Mouse (Mus musculus): ENCODE data around the gene Pax2. TPM values are rescaled to one million over a fixed set of nuclear protein-coding genes. Genes with fewer than 3 reads are reported as not detected.

Gene Pax2
- polyA plus RNA-seq, 1 experiment from 2014 or later = not detected

DNA sequence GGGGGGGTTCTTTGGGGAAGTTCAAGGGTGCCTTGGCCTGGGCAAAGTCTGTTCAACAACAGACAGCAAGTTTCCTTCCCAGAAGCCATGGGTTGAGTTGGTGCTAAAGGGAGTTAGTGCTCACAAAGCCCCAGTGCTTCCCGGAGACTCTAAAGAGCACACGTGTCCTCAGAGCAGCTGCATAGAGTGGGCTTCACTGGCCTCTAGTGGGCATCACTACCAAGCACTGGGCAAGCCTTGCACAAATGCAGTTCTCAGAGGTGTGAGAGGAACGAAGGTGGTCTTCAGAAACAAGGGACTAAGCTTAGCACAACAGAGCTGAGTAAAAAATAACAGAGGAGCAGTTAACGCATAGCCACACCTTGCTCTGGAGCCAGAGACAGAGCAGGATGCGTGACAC is 66.5 kb downstream of the Pax2 start:
- peaks cover 67% of the 10 kb centered on the region for H3K27me3 ChIP-seq
- WGBS (ENCODE audit: insufficient replicate concordance) = 52% methylated on average over 5 of the region's 5 CpGs
- no peak overlapping the region for H3K27ac ChIP-seq (replicated peaks)
- H3K4me1 ChIP-seq (replicated peaks) = no peaks in the 10 kb centered on the region
- no peak overlapping the region for H3K4me2 ChIP-seq
- no peaks in the 10 kb centered on the region for H3K36me3 ChIP-seq (replicated peaks)
- ATAC-seq (ENCODE audit: insufficient read depth) = no peak
- H3K4me3 ChIP-seq (replicated peaks) = no peak overlapping the region
- H3K9me3 ChIP-seq (replicated peaks) = no peaks in the 10 kb centered on the region
- no peak overlapping the region for H3K9ac ChIP-seq

DNA sequence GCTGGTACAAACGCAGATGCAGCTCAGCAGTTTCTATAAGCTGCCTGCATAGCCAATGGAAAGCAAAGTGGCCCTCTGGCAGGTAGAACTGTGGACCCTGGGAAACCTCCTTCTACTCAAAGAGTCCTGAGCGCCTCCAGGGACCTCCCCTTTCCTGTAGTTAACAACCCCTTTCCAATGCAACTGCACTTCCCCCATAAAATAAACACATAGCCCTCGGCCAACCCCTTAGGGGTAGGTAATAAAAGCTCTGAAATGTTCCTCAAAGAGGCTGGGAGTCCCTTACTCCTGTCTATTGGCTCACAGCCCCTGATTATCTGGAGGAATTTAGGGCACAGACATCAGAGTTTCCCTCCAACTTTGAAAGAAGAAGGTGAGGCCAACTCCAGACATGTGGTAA is 67.8 kb downstream of the Pax2 start:
- no peak for ATAC-seq (ENCODE audit: insufficient read depth)
- Histone ChIP-seq H3K36me3 (replicated peaks) (no peaks in the 10 kb centered on the region), H3K9ac (no peak overlapping the region), H3K4me3 (replicated peaks) (no peak overlapping the region), H3K27me3 (peaks cover 75% of the 10 kb centered on the region), H3K4me2 (no peak overlapping the region), H3K9me3 (replicated peaks) (no peaks in the 10 kb centered on the region), H3K27ac (replicated peaks) (no peak overlapping the region), H3K4me1 (replicated peaks) (no peaks in the 10 kb centered on the region)
- 17% methylated on average over 3 of the region's 3 CpGs for WGBS (ENCODE audit: insufficient replicate concordance)

DNA sequence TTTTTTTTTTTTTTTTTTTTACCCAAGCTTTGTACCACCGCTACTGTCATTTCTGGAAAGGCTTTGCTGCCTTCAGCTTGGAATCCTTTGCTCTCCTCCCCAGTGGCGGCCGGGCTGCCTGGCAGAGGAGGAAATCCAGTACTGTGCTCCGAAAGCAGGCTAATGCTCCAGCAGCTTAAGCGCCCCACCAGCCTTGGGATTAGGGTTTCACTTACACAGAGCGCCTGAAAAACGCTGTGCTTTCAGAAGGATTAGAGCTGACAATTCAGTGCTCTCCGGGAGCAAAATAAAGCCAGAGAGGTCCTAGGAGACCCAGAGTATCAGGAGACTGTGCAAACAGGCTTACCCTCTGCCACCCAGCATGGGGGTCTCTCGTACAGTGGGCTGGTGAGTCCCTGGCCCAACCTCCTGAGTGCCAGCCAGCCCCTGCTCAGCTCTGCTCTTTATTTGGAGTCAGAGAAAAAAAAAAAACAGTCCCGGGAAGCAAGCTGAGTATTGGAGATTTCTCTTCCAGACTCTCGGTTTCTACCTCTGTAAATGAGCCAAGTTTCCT is 69.4 kb downstream of the Pax2 start:
- H3K36me3 ChIP-seq (replicated peaks) = no peaks in the 10 kb centered on the region
- 24% methylated on average over 11 of the region's 11 CpGs for WGBS (ENCODE audit: insufficient replicate concordance)
- no peak overlapping the region for H3K9ac ChIP-seq
- no peak overlapping the region for H3K4me2 ChIP-seq
- H3K4me1 ChIP-seq (replicated peaks) = no peaks in the 10 kb centered on the region
- no peak for ATAC-seq (ENCODE audit: insufficient read depth)
- H3K9me3 ChIP-seq (replicated peaks) = no peaks in the 10 kb centered on the region
- H3K4me3 ChIP-seq (replicated peaks) = no peak overlapping the region
- H3K27me3 ChIP-seq = peaks cover 71% of the 10 kb centered on the region
- no peak overlapping the region for H3K27ac ChIP-seq (replicated peaks)

DNA sequence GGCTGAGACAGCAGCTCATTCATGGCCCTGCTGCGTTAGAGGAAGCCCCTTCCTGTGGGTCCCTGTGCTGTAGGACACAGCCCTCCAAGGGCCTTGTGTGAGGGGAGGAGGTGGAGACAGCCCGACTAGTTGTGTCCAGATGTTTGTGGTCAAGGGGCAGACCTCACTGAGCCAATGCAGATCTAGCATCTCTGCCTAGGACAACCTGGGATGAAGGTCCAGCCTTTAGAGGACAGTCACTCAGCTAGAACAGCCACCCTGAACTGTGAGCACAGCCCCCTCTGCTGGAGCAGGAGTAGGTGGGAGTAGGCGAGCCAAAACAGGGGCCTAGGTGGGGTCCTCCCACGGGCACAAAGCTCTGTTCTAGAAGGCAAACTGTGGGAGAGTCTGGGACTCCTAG is 70.0 kb downstream of the Pax2 start:
- Histone ChIP-seq H3K27ac (replicated peaks) (no peak overlapping the region), H3K4me2 (no peak overlapping the region), H3K4me3 (replicated peaks) (no peak overlapping the region), H3K4me1 (replicated peaks) (no peaks in the 10 kb centered on the region), H3K9me3 (replicated peaks) (no peaks in the 10 kb centered on the region), H3K9ac (no peak overlapping the region), H3K27me3 (peaks cover 68% of the 10 kb centered on the region), H3K36me3 (replicated peaks) (no peaks in the 10 kb centered on the region)
- 22% methylated on average over 4 of the region's 4 CpGs for WGBS (ENCODE audit: insufficient replicate concordance)
- ATAC-seq (ENCODE audit: insufficient read depth) = no peak

DNA sequence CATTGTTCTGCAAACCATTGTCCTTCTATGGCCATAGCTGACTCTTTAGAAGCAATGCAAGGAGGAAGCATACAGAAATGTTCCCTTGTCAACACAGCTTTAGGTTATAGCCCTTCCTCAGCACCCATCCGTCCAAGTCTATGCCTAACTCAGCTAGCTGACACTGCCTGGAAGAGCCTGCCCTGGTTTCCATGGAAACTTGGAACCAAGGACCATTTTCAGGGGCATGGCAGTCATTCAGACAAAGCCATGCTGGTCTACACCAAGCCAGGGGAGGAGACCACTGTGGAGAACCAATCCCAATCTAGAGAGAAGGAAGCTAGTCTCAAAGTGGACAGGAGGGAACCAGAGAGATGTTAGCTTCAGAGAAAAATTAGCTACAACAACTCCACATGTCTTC is 77.5 kb downstream of the Pax2 start:
- H3K9ac ChIP-seq = no peak overlapping the region
- WGBS (ENCODE audit: insufficient replicate concordance) = 38% methylated on average over 1 of the region's 1 CpGs
- H3K27ac ChIP-seq (replicated peaks) = no peak overlapping the region
- H3K4me2 ChIP-seq = no peak overlapping the region
- H3K9me3 ChIP-seq (replicated peaks) = no peaks in the 10 kb centered on the region
- ATAC-seq (ENCODE audit: insufficient read depth) = no peak
- peaks cover 11% of the 10 kb centered on the region for H3K4me1 ChIP-seq (replicated peaks)
- peaks cover 84% of the 10 kb centered on the region for H3K27me3 ChIP-seq
- H3K4me3 ChIP-seq (replicated peaks) = no peak overlapping the region
- no peaks in the 10 kb centered on the region for H3K36me3 ChIP-seq (replicated peaks)

DNA sequence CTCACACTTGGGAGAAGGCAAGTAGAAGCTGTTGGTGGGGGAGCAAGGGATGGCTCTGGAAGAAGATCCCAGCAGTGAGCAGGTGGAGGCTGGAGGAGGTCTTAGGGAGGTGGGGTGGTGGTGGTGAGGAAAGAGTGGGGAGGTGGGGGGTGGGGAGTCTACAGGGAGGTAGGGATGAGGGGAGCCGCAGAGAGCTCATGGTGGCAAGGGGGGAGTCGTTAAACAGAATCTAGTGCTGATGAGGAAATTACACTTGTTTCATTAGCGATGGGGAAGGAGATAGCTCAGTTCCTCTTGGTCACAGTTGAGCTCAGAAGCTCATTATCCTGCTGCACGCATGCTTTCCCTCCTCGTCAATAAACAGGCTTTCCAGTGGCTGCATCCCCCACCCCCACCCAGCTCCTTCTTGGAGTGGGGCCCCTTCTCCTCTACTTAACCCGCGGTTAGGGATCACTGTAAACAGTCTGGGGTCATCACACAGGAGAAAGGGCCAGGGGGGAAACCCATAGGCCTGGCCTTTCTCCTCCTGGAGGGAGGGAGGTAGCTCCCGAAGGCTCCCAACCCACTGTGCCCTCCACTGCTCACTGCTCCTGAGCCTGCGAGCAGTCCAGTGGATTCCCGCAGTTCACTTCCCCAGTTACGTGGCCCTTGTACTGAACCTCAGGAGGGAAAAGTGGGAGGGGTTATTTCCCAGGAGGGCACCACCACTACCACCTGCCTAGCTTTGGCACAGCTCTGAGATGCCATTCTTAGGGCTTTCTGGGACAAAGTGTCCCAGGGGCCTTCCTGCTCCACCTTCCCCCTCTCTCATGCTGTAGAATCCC is 78.6 kb downstream of the Pax2 start:
- Histone ChIP-seq H3K4me1 (replicated peaks) (peaks cover 11% of the 10 kb centered on the region), H3K9me3 (replicated peaks) (no peaks in the 10 kb centered on the region), H3K4me3 (replicated peaks) (no peak overlapping the region), H3K27me3 (peaks cover 86% of the 10 kb centered on the region), H3K4me2 (no peak overlapping the region), H3K36me3 (replicated peaks) (no peaks in the 10 kb centered on the region), H3K9ac (no peak overlapping the region), H3K27ac (replicated peaks) (no peak overlapping the region)
- no peak for ATAC-seq (ENCODE audit: insufficient read depth)
- 8% methylated on average over 11 of the region's 11 CpGs for WGBS (ENCODE audit: insufficient replicate concordance)

DNA sequence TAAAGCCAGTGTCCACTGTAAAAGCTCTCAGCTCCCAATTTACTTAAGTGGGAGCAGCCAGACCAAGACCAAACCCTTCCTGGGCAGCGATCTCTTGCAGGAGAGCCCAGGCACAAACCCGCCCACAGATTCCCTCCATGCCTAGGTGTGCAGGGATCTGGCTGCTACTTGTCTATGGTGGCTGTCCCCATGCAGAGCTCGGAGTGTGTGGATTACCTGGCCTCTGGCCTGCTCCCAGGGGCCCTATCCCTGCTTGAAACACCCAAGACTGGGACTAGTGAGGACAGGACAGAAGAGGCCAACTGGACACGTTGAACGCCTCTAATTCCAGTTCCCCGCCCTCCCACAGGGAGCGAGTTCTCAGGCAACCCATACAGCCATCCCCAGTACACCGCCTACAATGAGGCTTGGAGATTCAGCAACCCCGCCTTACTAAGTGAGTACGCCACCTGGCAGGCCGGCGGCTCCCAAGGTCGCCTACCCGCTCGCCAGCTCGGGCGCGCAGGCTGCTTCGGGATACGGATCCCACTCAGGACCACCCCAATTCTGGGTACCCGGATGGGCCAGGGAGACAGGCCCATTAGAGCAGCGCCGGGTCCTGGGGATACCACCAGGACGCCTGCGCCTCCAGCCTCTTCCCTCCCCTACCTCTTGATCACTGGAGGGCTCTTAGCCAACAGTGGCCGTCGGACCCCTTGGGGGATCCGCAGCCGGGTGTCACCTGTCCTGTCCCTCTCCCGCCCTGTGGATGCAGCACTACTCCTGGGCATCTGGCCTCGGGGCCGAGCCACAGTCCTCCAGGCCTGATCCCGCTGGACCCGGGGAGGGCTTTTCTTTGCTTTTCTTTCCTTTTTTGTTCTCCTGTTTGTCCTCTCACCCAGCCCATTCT is 79.4 kb downstream of the Pax2 start:
- H3K4me3 ChIP-seq (replicated peaks) = peak overlapping the region; percentile 32
- no peak overlapping the region for H3K9ac ChIP-seq
- no peaks in the 10 kb centered on the region for H3K9me3 ChIP-seq (replicated peaks)
- 4% methylated on average over 34 of the region's 34 CpGs for WGBS (ENCODE audit: insufficient replicate concordance)
- no peaks in the 10 kb centered on the region for H3K36me3 ChIP-seq (replicated peaks)
- H3K4me2 ChIP-seq = peak overlapping the region; percentile 51; the same call in 1 of the 2 replicates
- ATAC-seq (ENCODE audit: insufficient read depth) = no peak
- H3K27me3 ChIP-seq = peaks cover 94% of the 10 kb centered on the region
- no peak overlapping the region for H3K27ac ChIP-seq (replicated peaks)
- H3K4me1 ChIP-seq (replicated peaks) = peaks cover 11% of the 10 kb centered on the region

DNA sequence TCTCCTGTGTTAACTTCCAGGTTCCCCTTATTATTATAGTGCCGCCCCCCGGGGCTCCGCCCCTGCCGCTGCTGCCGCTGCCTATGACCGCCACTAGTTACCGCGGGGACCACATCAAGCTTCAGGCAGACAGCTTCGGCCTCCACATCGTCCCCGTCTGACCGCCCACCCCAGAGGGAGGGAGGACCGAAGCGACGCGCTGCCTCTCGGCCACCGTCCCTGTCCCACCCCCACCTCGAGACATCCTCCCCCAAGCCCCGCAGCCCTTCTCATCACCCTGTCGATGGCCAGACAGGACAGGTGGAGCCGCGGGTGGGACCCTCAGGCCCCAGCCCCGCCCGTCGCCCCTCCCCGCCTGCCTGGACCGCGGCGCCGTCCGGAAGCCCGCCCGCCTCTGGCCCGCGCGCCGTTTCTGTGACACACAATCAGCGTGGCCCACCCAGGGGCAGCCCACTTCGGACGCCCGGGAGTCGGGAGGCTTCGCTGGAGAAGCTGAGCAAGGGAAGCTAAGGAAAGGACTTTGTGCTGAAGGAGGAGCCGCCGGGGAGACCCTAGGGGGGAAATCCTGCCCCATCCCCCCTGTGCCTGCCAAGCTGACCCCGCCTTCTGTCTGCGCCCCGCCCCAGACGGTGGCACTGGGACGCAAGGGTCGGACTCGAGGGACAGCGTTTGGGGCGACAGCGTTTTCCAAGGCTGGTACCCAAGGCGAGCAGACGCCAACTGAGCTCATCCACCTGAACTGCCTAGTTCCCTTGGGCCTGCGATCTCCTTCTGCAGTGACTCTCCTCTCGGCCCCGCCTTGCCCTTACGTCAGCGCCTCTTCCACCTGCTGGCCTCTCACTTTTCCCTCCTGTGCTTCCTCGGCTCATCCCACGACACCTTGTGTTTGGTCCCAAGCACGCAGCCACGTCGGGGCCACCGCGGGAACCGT is 80.4 kb downstream of the Pax2 start:
- Histone ChIP-seq H3K9me3 (replicated peaks) (no peaks in the 10 kb centered on the region), H3K9ac (no peak overlapping the region), H3K4me3 (replicated peaks) (peak overlapping the region; percentile 32), H3K27ac (replicated peaks) (no peak overlapping the region), H3K4me2 (peak overlapping the region; percentile 51), H3K27me3 (peaks cover 90% of the 10 kb centered on the region), H3K36me3 (replicated peaks) (no peaks in the 10 kb centered on the region), H3K4me1 (replicated peaks) (peaks cover 11% of the 10 kb centered on the region)
- WGBS (ENCODE audit: insufficient replicate concordance) = under 1% methylated on average over 70 of the region's 71 CpGs
- no peak for ATAC-seq (ENCODE audit: insufficient read depth)

DNA sequence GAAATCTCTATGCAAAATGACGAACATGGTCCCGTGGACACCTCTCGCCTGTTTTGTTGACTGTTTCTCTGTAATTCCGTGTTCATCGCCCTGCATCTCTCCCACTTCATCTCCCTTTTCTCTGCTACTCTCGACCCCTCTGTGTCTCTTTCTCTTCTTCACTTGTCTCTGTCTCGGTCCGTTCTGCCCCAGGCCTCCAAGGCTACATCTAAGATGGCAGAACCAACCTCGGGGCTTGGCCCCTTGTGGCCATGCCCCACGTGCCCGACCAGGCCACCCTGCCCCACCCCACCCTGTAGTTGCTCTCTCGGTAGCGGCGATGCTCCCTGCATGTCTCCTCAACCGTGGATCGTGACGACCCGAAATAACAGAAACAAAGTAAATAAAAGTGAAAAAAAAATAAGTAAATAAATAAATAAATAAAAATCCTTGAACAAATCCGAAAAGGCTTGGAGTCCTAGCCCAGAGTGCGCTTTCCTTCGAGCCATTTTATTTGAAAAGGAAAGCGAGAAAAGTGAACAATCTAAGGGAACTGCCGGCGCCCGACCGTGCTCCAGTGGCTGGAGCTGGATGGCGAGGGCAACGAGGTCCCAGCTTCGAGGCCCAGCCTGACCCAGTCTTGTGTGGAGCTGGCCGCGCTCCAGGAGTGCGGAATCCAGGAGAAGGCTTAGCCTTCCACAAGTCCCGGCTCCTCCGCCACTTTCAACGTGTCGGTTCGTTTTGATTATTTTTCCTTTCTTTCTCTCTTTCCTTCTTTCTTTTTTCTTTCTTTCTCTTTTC is 81.8 kb downstream of the Pax2 start:
- H3K4me1 ChIP-seq (replicated peaks) = peaks cover 11% of the 10 kb centered on the region
- no peak overlapping the region for H3K4me2 ChIP-seq
- H3K9ac ChIP-seq = no peak overlapping the region
- peaks cover 78% of the 10 kb centered on the region for H3K27me3 ChIP-seq
- WGBS (ENCODE audit: insufficient replicate concordance) = 2% methylated on average over 37 of the region's 37 CpGs
- H3K4me3 ChIP-seq (replicated peaks) = no peak overlapping the region
- no peak overlapping the region for H3K27ac ChIP-seq (replicated peaks)
- ATAC-seq (ENCODE audit: insufficient read depth) = no peak
- H3K9me3 ChIP-seq (replicated peaks) = no peaks in the 10 kb centered on the region
- H3K36me3 ChIP-seq (replicated peaks) = no peaks in the 10 kb centered on the region

DNA sequence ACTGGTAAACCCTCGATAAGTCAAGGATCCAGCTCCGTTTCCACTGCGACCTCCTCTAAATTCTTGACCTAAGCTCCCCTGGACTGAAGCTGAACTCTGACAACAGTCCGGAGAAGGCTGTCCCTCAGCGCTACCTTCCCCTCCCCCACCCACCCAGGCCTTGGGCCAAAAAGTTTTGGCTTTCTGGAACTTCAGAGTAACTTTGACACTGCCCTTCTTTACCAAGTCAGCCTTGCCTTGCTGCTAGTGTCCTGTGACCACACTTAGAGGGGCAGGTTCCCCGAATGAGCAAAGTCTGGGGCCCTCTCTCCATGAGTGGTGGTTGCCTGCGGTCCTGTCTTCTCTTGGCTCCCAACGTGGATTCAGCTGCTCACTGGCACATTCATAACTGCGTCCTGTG is 82.5 kb downstream of the Pax2 start:
- H3K4me1 ChIP-seq (replicated peaks) = peaks cover 11% of the 10 kb centered on the region
- no peak overlapping the region for H3K4me2 ChIP-seq
- no peak overlapping the region for H3K4me3 ChIP-seq (replicated peaks)
- H3K27me3 ChIP-seq = peaks cover 76% of the 10 kb centered on the region
- no peak for ATAC-seq (ENCODE audit: insufficient read depth)
- H3K27ac ChIP-seq (replicated peaks) = no peak overlapping the region
- H3K36me3 ChIP-seq (replicated peaks) = no peaks in the 10 kb centered on the region
- H3K9me3 ChIP-seq (replicated peaks) = no peaks in the 10 kb centered on the region
- WGBS (ENCODE audit: insufficient replicate concordance) = 9% methylated on average over 9 of the region's 9 CpGs
- no peak overlapping the region for H3K9ac ChIP-seq
